Mouse (Mus musculus): Measurements from ENCODE around the gene Il10. TPM values are rescaled to one million over a fixed set of nuclear protein-coding genes. Genes with fewer than 3 reads are reported as not detected.
"Not testable (repeated sequence)": the region's sequence is repeated elsewhere in the genome, so short reads cannot be mapped to it uniquely, and the experiment has no call there.

Il10 gene
- total and polyA plus RNA-seq, 2 experiments from 2014 or later: not detected

DNA sequence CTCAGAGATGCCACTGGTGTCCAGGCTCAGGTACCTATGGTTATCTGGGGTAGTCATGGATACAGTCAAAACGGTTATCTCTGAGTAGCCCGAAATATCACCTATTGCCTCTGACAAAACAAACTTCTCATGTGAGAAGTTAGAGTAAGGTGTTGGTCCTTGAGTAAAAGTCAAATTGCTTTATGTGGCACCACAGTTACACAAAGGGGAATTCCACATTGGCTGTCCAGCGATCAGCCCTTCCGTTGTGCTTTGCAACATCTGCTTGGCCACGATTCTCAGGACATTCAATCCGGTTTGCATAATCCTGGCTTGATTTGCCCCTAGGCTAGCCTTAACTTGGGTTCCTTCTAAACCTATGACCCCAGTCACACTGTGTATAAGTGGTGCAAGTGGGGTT, 4.4 kb upstream of the Il10 start:
- H3K4me3 ChIP-seq (ENCODE audit: low read depth, low read length): no peak overlapping the region
- no peak for ATAC-seq
- no peaks in the 10 kb centered on the region for H3K9me3 ChIP-seq (ENCODE audit: low read length)
- 90% methylated on average over 6 of the region's 6 CpGs for WGBS
- no peak overlapping the region for H3K9ac ChIP-seq
- TF ChIP-seq CTCF (IDR thresholded peaks at IDR 0.05; ENCODE audit: low read depth): no peak
- H3K4me1 ChIP-seq (ENCODE audit: insufficient read depth): no peaks in the 10 kb centered on the region
- H3K36me3 ChIP-seq (ENCODE audit: insufficient read depth): no peaks in the 10 kb centered on the region
- H3K4me2 ChIP-seq (ENCODE audit: low read depth): no peak overlapping the region
- H3K27ac ChIP-seq (ENCODE audit: low read depth, low read length): no peak overlapping the region
- no peak for DNase-seq
- no peaks in the 10 kb centered on the region for H3K27me3 ChIP-seq (ENCODE audit: insufficient read depth, low read length)

DNA sequence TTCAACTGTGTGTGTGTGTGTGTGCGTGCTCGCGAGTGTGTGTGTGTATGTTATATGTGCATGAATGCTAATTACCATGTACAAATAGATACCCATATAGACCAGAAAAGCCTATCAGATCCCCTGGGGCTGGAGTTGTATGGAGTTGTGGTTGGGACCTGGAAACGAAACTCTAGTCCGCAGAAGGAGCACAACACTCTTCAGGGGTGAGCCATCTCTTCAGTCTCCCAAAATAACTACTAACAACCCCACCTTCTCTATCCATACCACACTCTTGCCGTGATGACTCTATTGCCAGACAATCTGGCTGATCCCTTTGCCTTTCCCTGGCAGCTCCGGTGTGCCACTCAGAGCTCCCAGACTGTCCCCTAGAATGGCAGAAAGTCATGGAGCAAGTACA, 3.8 kb upstream of the Il10 start:
- Histone ChIP-seq H3K4me1 (ENCODE audit: insufficient read depth) (no peaks in the 10 kb centered on the region), H3K9ac (no peak overlapping the region), H3K36me3 (ENCODE audit: insufficient read depth) (no peaks in the 10 kb centered on the region), H3K4me2 (ENCODE audit: low read depth) (no peak overlapping the region), H3K27ac (ENCODE audit: low read depth, low read length) (no peak overlapping the region), H3K9me3 (ENCODE audit: low read length) (no peaks in the 10 kb centered on the region), H3K4me3 (ENCODE audit: low read depth, low read length) (no peak overlapping the region), H3K27me3 (ENCODE audit: insufficient read depth, low read length) (no peaks in the 10 kb centered on the region)
- WGBS: 95% methylated on average over 7 of the region's 7 CpGs
- no peak for DNase-seq
- no peak for ATAC-seq
- no peak for TF ChIP-seq CTCF (IDR thresholded peaks at IDR 0.05; ENCODE audit: low read depth)

DNA sequence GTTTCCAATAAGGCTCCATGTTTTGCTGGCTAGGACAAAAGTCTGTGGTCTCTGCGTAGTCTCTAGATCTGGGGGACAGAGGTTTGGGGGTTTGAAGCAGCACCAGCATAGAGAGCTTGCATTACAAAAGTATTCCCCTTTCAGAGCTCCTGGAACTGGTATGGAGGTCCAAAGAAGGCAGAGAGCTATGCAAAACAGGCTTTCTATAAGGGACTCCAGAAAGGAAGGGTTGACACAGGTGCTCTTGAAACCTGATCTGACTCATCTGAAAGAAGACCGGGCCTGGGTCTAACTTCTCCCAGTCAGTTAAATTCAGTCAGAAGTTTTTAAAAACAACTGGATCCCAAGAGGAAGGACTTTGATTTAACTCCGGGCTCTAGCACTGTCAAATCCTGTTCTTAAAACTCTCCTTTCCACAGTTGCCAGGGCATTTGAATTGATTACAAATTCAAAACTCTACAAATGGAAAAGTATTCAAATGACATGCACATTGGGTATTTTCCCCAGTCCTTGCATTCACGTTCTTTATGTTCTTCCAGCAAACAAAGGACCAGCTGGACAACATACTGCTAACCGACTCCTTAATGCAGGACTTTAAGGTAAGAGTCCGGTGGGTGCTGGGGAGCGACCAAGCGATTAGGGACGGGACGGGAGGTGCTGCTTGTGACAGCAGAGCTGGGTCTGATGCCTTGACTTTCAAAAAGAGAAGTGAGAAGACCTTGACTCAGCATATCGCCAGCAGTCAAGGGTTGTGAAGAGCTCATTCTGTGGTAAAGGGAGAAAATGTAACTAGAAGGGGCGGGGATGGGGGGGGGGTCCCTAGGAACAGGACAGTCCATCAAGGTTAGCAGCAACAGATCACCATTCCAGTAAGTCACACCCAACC, 1.0 kb downstream of the Il10 start:
- H3K4me1 ChIP-seq (ENCODE audit: insufficient read depth): no peaks in the 10 kb centered on the region
- no peaks in the 10 kb centered on the region for H3K27me3 ChIP-seq (ENCODE audit: insufficient read depth, low read length)
- WGBS: 52% methylated on average over 12 of the region's 12 CpGs
- H3K9me3 ChIP-seq (ENCODE audit: low read length): no peaks in the 10 kb centered on the region
- no peak overlapping the region for H3K9ac ChIP-seq
- H3K27ac ChIP-seq (ENCODE audit: low read depth, low read length): no peak overlapping the region
- H3K36me3 ChIP-seq (ENCODE audit: insufficient read depth): no peaks in the 10 kb centered on the region
- ATAC-seq (no peak), DNase-seq (no peak)
- H3K4me3 ChIP-seq (ENCODE audit: low read depth, low read length): no peak overlapping the region
- TF ChIP-seq CTCF (IDR thresholded peaks at IDR 0.05; ENCODE audit: low read depth): no peak
- H3K4me2 ChIP-seq (ENCODE audit: low read depth): no peak overlapping the region

DNA sequence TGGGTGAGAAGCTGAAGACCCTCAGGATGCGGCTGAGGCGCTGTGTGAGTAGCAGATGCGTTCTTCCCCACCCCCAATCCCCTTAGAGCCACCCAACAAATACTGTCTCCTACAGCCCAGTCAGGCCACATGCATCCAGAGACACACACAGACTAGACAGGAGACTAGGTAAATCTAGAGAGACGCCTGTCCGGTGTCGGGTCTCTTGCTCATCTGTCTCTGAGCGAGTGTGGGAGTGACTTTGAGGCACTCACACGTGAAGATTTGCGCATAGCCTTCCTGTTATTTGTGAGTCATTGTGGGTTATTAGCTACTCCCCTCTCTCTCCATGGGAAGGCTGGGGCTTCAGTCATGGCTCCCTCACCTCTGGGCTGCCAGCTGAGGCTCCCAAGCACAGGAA, 1.8 kb downstream of the Il10 start:
- Histone ChIP-seq H3K36me3 (ENCODE audit: insufficient read depth) (no peaks in the 10 kb centered on the region), H3K27me3 (ENCODE audit: insufficient read depth, low read length) (no peaks in the 10 kb centered on the region), H3K9ac (no peak overlapping the region), H3K9me3 (ENCODE audit: low read length) (no peaks in the 10 kb centered on the region), H3K4me3 (ENCODE audit: low read depth, low read length) (no peak overlapping the region), H3K27ac (ENCODE audit: low read depth, low read length) (no peak overlapping the region), H3K4me2 (ENCODE audit: low read depth) (no peak overlapping the region), H3K4me1 (ENCODE audit: insufficient read depth) (no peaks in the 10 kb centered on the region)
- 76% methylated on average over 9 of the region's 9 CpGs for WGBS
- no peak for DNase-seq
- no peak for TF ChIP-seq CTCF (IDR thresholded peaks at IDR 0.05; ENCODE audit: low read depth)
- ATAC-seq: no peak

DNA sequence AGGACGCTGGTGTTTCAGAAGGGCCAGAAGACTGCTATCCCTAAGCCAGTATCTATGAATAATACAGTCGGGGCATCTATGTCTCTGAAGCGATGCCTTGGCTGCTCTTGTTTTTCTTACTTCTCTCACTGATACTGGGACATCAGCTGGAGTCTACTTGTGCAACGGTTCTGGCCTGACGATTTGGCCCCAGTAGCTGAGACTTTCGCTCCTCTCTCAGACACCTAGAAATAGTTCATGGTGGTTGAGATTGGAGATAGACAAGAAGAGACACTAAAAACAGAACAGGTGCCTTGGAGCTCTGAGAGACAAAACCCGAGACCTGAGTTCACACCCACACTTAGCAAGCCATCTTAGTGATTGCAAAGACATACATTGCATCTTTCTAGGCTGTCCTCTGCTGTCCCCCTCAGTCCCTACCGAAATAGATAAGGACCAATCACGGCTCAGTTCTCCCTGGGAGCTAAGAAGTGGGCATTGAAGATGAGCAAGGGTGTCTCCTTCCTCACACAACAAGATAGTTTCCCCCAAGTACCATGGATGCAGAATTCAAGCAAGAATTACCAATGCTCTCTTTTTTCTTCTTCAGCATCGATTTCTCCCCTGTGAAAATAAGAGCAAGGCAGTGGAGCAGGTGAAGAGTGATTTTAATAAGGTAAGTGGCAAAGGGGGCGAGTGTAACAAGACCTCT, 2.4 kb downstream of the Il10 start:
- no peak for TF ChIP-seq CTCF (IDR thresholded peaks at IDR 0.05; ENCODE audit: low read depth)

DNA sequence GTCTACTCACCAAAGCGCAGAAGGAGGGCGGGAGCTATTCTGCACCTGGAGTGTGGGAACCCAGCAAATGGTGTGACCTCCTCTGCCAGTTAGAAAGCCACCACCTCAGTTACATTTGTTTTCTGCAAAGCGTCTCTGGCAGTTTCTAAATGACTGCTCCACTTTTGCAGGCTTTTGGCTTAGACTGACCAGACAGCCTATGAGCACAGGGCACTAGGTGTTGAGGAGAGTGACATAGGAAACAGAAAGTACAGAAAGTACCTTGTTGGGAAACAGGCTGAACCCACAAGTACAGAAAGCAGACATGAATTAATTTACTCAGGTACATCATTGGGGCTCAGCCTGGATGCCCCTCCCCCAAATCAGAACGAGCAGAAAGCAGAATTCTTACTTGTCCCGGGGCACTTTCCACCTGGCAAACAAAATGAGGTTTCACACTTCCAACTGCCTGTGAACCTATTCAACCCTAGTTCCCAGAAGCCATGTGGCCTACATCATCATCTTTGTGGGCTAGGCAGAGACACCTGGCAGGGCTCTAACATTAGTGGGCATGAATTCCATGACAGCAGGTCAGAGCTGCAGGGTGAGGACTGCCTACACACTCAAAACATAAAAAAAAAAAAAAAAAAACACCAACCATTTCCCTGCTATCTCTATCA, 3.1 kb downstream of the Il10 start:
- no peak for DNase-seq
- Histone ChIP-seq H3K36me3 (ENCODE audit: insufficient read depth) (no peaks in the 10 kb centered on the region), H3K4me2 (ENCODE audit: low read depth) (no peak overlapping the region), H3K9me3 (ENCODE audit: low read length) (no peaks in the 10 kb centered on the region), H3K4me1 (ENCODE audit: insufficient read depth) (no peaks in the 10 kb centered on the region), H3K9ac (no peak overlapping the region), H3K27ac (ENCODE audit: low read depth, low read length) (no peak overlapping the region), H3K27me3 (ENCODE audit: insufficient read depth, low read length) (no peaks in the 10 kb centered on the region), H3K4me3 (ENCODE audit: low read depth, low read length) (no peak overlapping the region)
- TF ChIP-seq CTCF (IDR thresholded peaks at IDR 0.05; ENCODE audit: low read depth): no peak
- WGBS: 71% methylated on average over 5 of the region's 5 CpGs
- no peak for ATAC-seq

More for the DNA sequence above, 2.4 kb downstream of the Il10 start:
- Histone ChIP-seq H3K27ac (ENCODE audit: low read depth, low read length) (no peak overlapping the region), H3K36me3 (ENCODE audit: insufficient read depth) (no peaks in the 10 kb centered on the region), H3K27me3 (ENCODE audit: insufficient read depth, low read length) (no peaks in the 10 kb centered on the region), H3K4me1 (ENCODE audit: insufficient read depth) (no peaks in the 10 kb centered on the region), H3K9ac (no peak overlapping the region), H3K9me3 (ENCODE audit: low read length) (no peaks in the 10 kb centered on the region), H3K4me2 (ENCODE audit: low read depth) (no peak overlapping the region), H3K4me3 (ENCODE audit: low read depth, low read length) (no peak overlapping the region)
- ATAC-seq: no peak
- no peak for DNase-seq
- 85% methylated on average over 11 of the region's 11 CpGs for WGBS

DNA sequence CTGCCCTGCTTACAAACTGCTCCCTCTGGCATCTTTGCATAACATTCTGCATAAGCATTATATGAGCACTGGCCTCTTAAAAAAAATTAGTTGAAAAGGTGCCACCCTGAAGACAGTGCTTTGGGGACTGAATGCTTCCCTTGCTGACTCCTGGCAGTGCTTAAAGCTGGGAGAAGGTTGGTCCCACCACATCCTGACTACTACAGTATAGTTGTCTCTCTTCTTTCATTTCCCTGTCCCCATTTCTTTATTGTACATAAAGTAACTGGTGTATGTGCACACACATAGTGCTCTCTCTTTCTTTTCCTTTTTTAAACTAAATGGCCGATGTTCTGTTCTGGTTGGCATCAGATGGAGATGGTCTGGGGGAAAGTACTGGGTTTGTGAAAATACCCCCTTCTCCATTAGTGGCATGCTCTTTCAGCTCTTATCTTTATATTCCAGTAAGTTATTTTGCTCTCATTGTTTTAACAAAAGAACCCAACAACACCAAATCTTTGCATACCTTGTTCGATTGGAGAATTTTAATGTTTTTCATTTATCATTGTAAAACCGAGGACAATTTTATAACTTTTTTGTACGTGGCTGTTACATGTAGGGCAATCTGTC, 3.7 kb downstream of the Il10 start:
- not testable (repeated sequence) for H3K4me1 ChIP-seq (ENCODE audit: insufficient read depth); H3K4me3 ChIP-seq (ENCODE audit: low read depth, low read length); H3K27ac ChIP-seq (ENCODE audit: low read depth, low read length); DNase-seq; H3K9ac ChIP-seq; ATAC-seq; H3K36me3 ChIP-seq (ENCODE audit: insufficient read depth); H3K4me2 ChIP-seq (ENCODE audit: low read depth); H3K9me3 ChIP-seq (ENCODE audit: low read length); H3K27me3 ChIP-seq (ENCODE audit: insufficient read depth, low read length)
- 94% methylated on average over 4 of the region's 4 CpGs for WGBS

All from forebrain, postnatal 0 days (tissue).